Comparison of ENCODE assay signal across 8 mouse cellular contexts in genomic region chr14:27413961-27414360, GRCm38 (mm10). TPM values are rescaled to one million over a fixed set of nuclear protein-coding genes. Genes with fewer than 3 reads are reported as not detected.
DNase-seq lines count a peak whose midpoint lies in the region; ATAC-seq and TF ChIP-seq lines count a peak whose summit lies in the region.

No protein-coding gene starts in this region.

- DNase-seq in forebrain, embryonic 11.5 days (ENCODE audit: low spot score): no peak
- peak in 1 of 3 experiments; percentile 14 for DNase-seq in liver, embryonic 14.5 days (ENCODE audit: low read depth in 3 of 3, low spot score in 3 of 3)
- no peak for DNase-seq in liver
- no peak for DNase-seq in spleen, postnatal 14 days (ENCODE audit: low spot score in 2 of 2)
- no peak for DNase-seq in adrenal gland, adult 8-10 months

- H3K4me2 ChIP-seq in forebrain, embryonic 16.5 days (ENCODE audit: low read length): no peak overlapping the region
- H3K4me2 ChIP-seq in forebrain, embryonic 11.5 days (ENCODE audit: low read depth, low read length, severe bottlenecking): no peak overlapping the region
- H3K4me2 ChIP-seq in liver, embryonic 14.5 days (ENCODE audit: low read depth): no peak overlapping the region

- peaks cover 3% of the 10 kb centered on the region; the same call in 1 of the 2 replicates for H3K9me3 ChIP-seq in forebrain, embryonic 16.5 days (ENCODE audit: control insufficient read depth, low read length)
- no peaks in the 10 kb centered on the region for H3K9me3 ChIP-seq in forebrain, embryonic 11.5 days (ENCODE audit: control insufficient read depth, low read length)
- no peaks in the 10 kb centered on the region for H3K9me3 ChIP-seq in liver, embryonic 14.5 days (ENCODE audit: control insufficient read depth, low read length)

- WGBS in forebrain, embryonic 16.5 days: 47% methylated on average over 4 of the region's 4 CpGs
- WGBS in forebrain, embryonic 11.5 days: 58% methylated on average over 4 of the region's 4 CpGs
- WGBS in liver, embryonic 14.5 days (ENCODE audit: insufficient replicate concordance): 20% methylated on average over 4 of the region's 4 CpGs

- H3K9ac ChIP-seq in forebrain, embryonic 16.5 days (replicated peaks; ENCODE audit: low read depth, low read length): no peak overlapping the region
- no peak overlapping the region for H3K9ac ChIP-seq in forebrain, embryonic 11.5 days (ENCODE audit: low read length)
- H3K9ac ChIP-seq in liver, embryonic 14.5 days (replicated peaks): no peak overlapping the region

- no peaks in the 10 kb centered on the region for H3K27me3 ChIP-seq in forebrain, embryonic 16.5 days (replicated peaks; ENCODE audit: control insufficient read depth, insufficient read depth, low read length)
- no peaks in the 10 kb centered on the region for H3K27me3 ChIP-seq in forebrain, embryonic 11.5 days (ENCODE audit: control insufficient read depth, insufficient read depth, low read length)
- no peaks in the 10 kb centered on the region for H3K27me3 ChIP-seq in liver, embryonic 14.5 days (ENCODE audit: control insufficient read depth, insufficient read depth, low read length)

- no peaks in the 10 kb centered on the region for H3K36me3 ChIP-seq in forebrain, embryonic 16.5 days (ENCODE audit: control insufficient read depth, insufficient read depth)
- no peaks in the 10 kb centered on the region for H3K36me3 ChIP-seq in forebrain, embryonic 11.5 days (ENCODE audit: control insufficient read depth, insufficient read depth, low read length)
- H3K36me3 ChIP-seq in liver, embryonic 14.5 days (replicated peaks; ENCODE audit: control insufficient read depth, insufficient read depth, low read depth): no peaks in the 10 kb centered on the region

- H3K4me1 ChIP-seq in forebrain, embryonic 16.5 days (replicated peaks; ENCODE audit: control insufficient read depth, insufficient read depth, low read length): no peaks in the 10 kb centered on the region
- H3K4me1 ChIP-seq in forebrain, embryonic 11.5 days (replicated peaks; ENCODE audit: control insufficient read depth, insufficient read depth, low read length): no peaks in the 10 kb centered on the region
- H3K4me1 ChIP-seq in liver, embryonic 14.5 days (replicated peaks; ENCODE audit: control insufficient read depth in 2 of 2, insufficient read depth in 2 of 2, low read length in 1 of 2): no peaks in the 10 kb centered on the region

- peak; percentile 45; the same call in 1 of the 2 replicates for TF ChIP-seq CTCF in liver, embryonic 14.5 days (IDR thresholded peaks at IDR 0.05; ENCODE audit: low read depth)

- H3K27ac ChIP-seq in forebrain, embryonic 16.5 days (ENCODE audit: low read length): no peak overlapping the region
- H3K27ac ChIP-seq in forebrain, embryonic 11.5 days (ENCODE audit: low read depth, low read length): no peak overlapping the region
- no peak overlapping the region for H3K27ac ChIP-seq in liver, embryonic 14.5 days

- no peak overlapping the region for H3K4me3 ChIP-seq in forebrain, embryonic 16.5 days (replicated peaks; ENCODE audit: low read length)
- no peak overlapping the region for H3K4me3 ChIP-seq in forebrain, embryonic 11.5 days (ENCODE audit: low read depth, low read length)
- H3K4me3 ChIP-seq in liver, embryonic 14.5 days (ENCODE audit: insufficient read depth in 1 of 2, low read depth in 2 of 2, low read length in 2 of 2): no peak overlapping the region

- TF ChIP-seq EP300 in liver, embryonic 14.5 days (IDR thresholded peaks at IDR 0.05; ENCODE audit: low read depth): no peak

- ATAC-seq in forebrain, embryonic 16.5 days: peak; percentile 36; the same call in 1 of the 2 replicates
- no peak for ATAC-seq in forebrain, embryonic 11.5 days (replicated peaks; ENCODE audit: low FRiP score)
- no peak for ATAC-seq in liver, embryonic 14.5 days (ENCODE audit: insufficient read depth)
- ATAC-seq in common myeloid progenitor, adult 5-6 weeks (replicated peaks; ENCODE audit: low read depth, poor library complexity, severe bottlenecking): peak; percentile 87
- ATAC-seq in monocyte, adult 5-6 weeks (replicated peaks; ENCODE audit: insufficient number of reproducible peaks, low FRiP score, low TSS enrichment, poor library complexity, severe bottlenecking): peak; percentile 64

RNA-seq across cellular contexts. Expression of gene Fam208a, which starts 14.7 kb away (rescaled TPM):
- polyA plus RNA-seq in forebrain, embryonic 16.5 days (2015; fragmentation: Nextera tagmentation; extraction: Ambion mirVana): 13.7 and 17.4 TPM in 2 replicates
- 13.5 and 17.4 TPM in 2 replicates for polyA plus RNA-seq in forebrain, embryonic 11.5 days (2014; fragmentation: Nextera tagmentation; extraction: Ambion mirVana)
- polyA plus RNA-seq in liver, embryonic 14.5 days (2012; rRNA removed): 6.5 and 9.0 TPM in 2 replicates
- 2.2 and 2.3 TPM in 2 replicates for polyA plus RNA-seq in liver, embryonic 14.5 days (2014; fragmentation: Nextera tagmentation; extraction: Ambion mirVana)
- total RNA-seq in common myeloid progenitor, adult 5-6 weeks (2017): 36.1 and 37.9 TPM in 2 replicates
- 43.6 to 86.7 TPM (median 53.9 TPM) in 3 replicates for total RNA-seq in monocyte, adult 5-6 weeks (2017)
- total RNA-seq in adrenal gland, adult 8-10 months (2022): 10 to 100 TPM; 22.5 to 32.3 (median 26.7) TPM

Comparison
In these comparisons a context has a peak if more than half of its experiments do, and no peak if none do; other contexts are left out.
1. ATAC-seq: peak in forebrain, embryonic 16.5 days (single experiment), common myeloid progenitor, adult 5-6 weeks (single experiment) and monocyte, adult 5-6 weeks (single experiment); none in forebrain, embryonic 11.5 days (single experiment) and liver, embryonic 14.5 days (single experiment).